Mouse (Mus musculus): ENCODE results near the gene Foxd4. TPM values are rescaled to one million over a fixed set of nuclear protein-coding genes. Genes with fewer than 3 reads are reported as not detected.

The Foxd4 gene
- polyA plus RNA-seq, 1 experiment from 2014 or later: 0.14 TPM

GRCm38 (mm10) chr19:24902256-24902655 is 1.3 kb upstream of the Foxd4 start:
- Histone ChIP-seq H3K27me3 (ENCODE audit: control insufficient read depth, insufficient read depth, low read length) (peaks cover 49% of the 10 kb centered on the region), H3K27ac (ENCODE audit: low read depth, low read length) (no peak overlapping the region)

GRCm38 (mm10) chr19:24901666-24902065 is 669 bp upstream of the Foxd4 start:
- H3K4me1 ChIP-seq (replicated peaks; ENCODE audit: control insufficient read depth, insufficient read depth, low read length): peaks cover 7% of the 10 kb centered on the region
- H3K4me3 ChIP-seq (ENCODE audit: low read depth, low read length): no peak overlapping the region
- DNase-seq (ENCODE audit: low spot score) (peak; percentile 26), ATAC-seq (ENCODE audit: low FRiP score) (no peak)
- H3K9me3 ChIP-seq (ENCODE audit: control insufficient read depth, low read length): no peaks in the 10 kb centered on the region
- no peak overlapping the region for H3K4me2 ChIP-seq (replicated peaks; ENCODE audit: low read depth, low read length)
- H3K36me3 ChIP-seq (ENCODE audit: control insufficient read depth, insufficient read depth, low read length): no peaks in the 10 kb centered on the region
- H3K27me3 ChIP-seq (ENCODE audit: control insufficient read depth, insufficient read depth, low read length): peaks cover 55% of the 10 kb centered on the region
- H3K9ac ChIP-seq (ENCODE audit: low read depth, low read length): no peak overlapping the region
- no peak overlapping the region for H3K27ac ChIP-seq (ENCODE audit: low read depth, low read length)
- 10% methylated on average over 3 of the region's 3 CpGs for WGBS

More at GRCm38 (mm10) chr19:24902256-24902655, 1.3 kb upstream of the Foxd4 start:
- ATAC-seq (ENCODE audit: low FRiP score) (no peak), DNase-seq (ENCODE audit: low spot score) (no peak)
- no peak overlapping the region for H3K4me3 ChIP-seq (ENCODE audit: low read depth, low read length)
- H3K9ac ChIP-seq (ENCODE audit: low read depth, low read length): no peak overlapping the region
- no peaks in the 10 kb centered on the region for H3K9me3 ChIP-seq (ENCODE audit: control insufficient read depth, low read length)
- H3K4me2 ChIP-seq (replicated peaks; ENCODE audit: low read depth, low read length): no peak overlapping the region
- H3K36me3 ChIP-seq (ENCODE audit: control insufficient read depth, insufficient read depth, low read length): no peaks in the 10 kb centered on the region
- 0% methylated on average over 2 of the region's 2 CpGs for WGBS
- H3K4me1 ChIP-seq (replicated peaks; ENCODE audit: control insufficient read depth, insufficient read depth, low read length): peaks cover 7% of the 10 kb centered on the region

- Histone ChIP-seq H3K27me3 (ENCODE audit: control insufficient read depth, insufficient read depth, low read length) (peaks cover 61% of the 10 kb centered on the region), H3K9me3 (ENCODE audit: control insufficient read depth, low read length) (no peaks in the 10 kb centered on the region), H3K36me3 (ENCODE audit: control insufficient read depth, insufficient read depth, low read length) (no peaks in the 10 kb centered on the region), H3K9ac (ENCODE audit: low read depth, low read length) (no peak overlapping the region), H3K4me3 (ENCODE audit: low read depth, low read length) (peak overlapping the region; percentile 26), H3K4me2 (replicated peaks; ENCODE audit: low read depth, low read length) (peak overlapping the region; percentile 46), H3K27ac (ENCODE audit: low read depth, low read length) (no peak overlapping the region), H3K4me1 (replicated peaks; ENCODE audit: control insufficient read depth, insufficient read depth, low read length) (peaks cover 7% of the 10 kb centered on the region)
- ATAC-seq (ENCODE audit: low FRiP score): peak; percentile 43
- under 1% methylated on average over 83 of the region's 84 CpGs for WGBS
- peak; percentile 70 for DNase-seq (ENCODE audit: low spot score)
Measured at GRCm38 (mm10) chr19:24899578-24900544, 1.1 kb downstream of the Foxd4 start.

- H3K4me1 ChIP-seq (replicated peaks; ENCODE audit: control insufficient read depth, insufficient read depth, low read length): peaks cover 7% of the 10 kb centered on the region
- H3K36me3 ChIP-seq (ENCODE audit: control insufficient read depth, insufficient read depth, low read length): no peaks in the 10 kb centered on the region
- peak overlapping the region; percentile 46 for H3K4me2 ChIP-seq (replicated peaks; ENCODE audit: low read depth, low read length)
- DNase-seq (ENCODE audit: low spot score) (peak; percentile 67), ATAC-seq (ENCODE audit: low FRiP score) (no peak)
- H3K27me3 ChIP-seq (ENCODE audit: control insufficient read depth, insufficient read depth, low read length): peaks cover 61% of the 10 kb centered on the region
- no peak overlapping the region for H3K27ac ChIP-seq (ENCODE audit: low read depth, low read length)
- 3% methylated on average over 34 of the region's 34 CpGs for WGBS
- peak overlapping the region; percentile 26 for H3K4me3 ChIP-seq (ENCODE audit: low read depth, low read length)
- no peaks in the 10 kb centered on the region for H3K9me3 ChIP-seq (ENCODE audit: control insufficient read depth, low read length)
- no peak overlapping the region for H3K9ac ChIP-seq (ENCODE audit: low read depth, low read length)
Measured at GRCm38 (mm10) chr19:24898737-24899577, 2.0 kb downstream of the Foxd4 start.

GRCm38 (mm10) chr19:24897896-24898736 is 2.9 kb downstream of the Foxd4 start:
- H3K9ac ChIP-seq (ENCODE audit: low read depth, low read length): no peak overlapping the region
- H3K27ac ChIP-seq (ENCODE audit: low read depth, low read length): no peak overlapping the region
- ATAC-seq (ENCODE audit: low FRiP score) (no peak), DNase-seq (ENCODE audit: low spot score) (peak; percentile 51)
- no peaks in the 10 kb centered on the region for H3K9me3 ChIP-seq (ENCODE audit: control insufficient read depth, low read length)
- no peaks in the 10 kb centered on the region for H3K36me3 ChIP-seq (ENCODE audit: control insufficient read depth, insufficient read depth, low read length)
- peaks cover 59% of the 10 kb centered on the region for H3K27me3 ChIP-seq (ENCODE audit: control insufficient read depth, insufficient read depth, low read length)
- H3K4me2 ChIP-seq (replicated peaks; ENCODE audit: low read depth, low read length): peak overlapping the region; percentile 4; the same call in 1 of the 2 replicates
- H3K4me3 ChIP-seq (ENCODE audit: low read depth, low read length): no peak overlapping the region
- 2% methylated on average over 20 of the region's 20 CpGs for WGBS
- peaks cover 7% of the 10 kb centered on the region for H3K4me1 ChIP-seq (replicated peaks; ENCODE audit: control insufficient read depth, insufficient read depth, low read length)

- H3K36me3 ChIP-seq (ENCODE audit: control insufficient read depth, insufficient read depth, low read length): no peaks in the 10 kb centered on the region
- peaks cover 7% of the 10 kb centered on the region for H3K4me1 ChIP-seq (replicated peaks; ENCODE audit: control insufficient read depth, insufficient read depth, low read length)
- no peaks in the 10 kb centered on the region for H3K9me3 ChIP-seq (ENCODE audit: control insufficient read depth, low read length)
- no peak for ATAC-seq (ENCODE audit: low FRiP score)
- no peak overlapping the region for H3K27ac ChIP-seq (ENCODE audit: low read depth, low read length)
- H3K27me3 ChIP-seq (ENCODE audit: control insufficient read depth, insufficient read depth, low read length): peaks cover 52% of the 10 kb centered on the region
- H3K9ac ChIP-seq (ENCODE audit: low read depth, low read length): no peak overlapping the region
- 2% methylated on average over 57 of the region's 57 CpGs for WGBS
- peak overlapping the region; percentile 4; the same call in 1 of the 2 replicates for H3K4me2 ChIP-seq (replicated peaks; ENCODE audit: low read depth, low read length)
- H3K4me3 ChIP-seq (ENCODE audit: low read depth, low read length): peak overlapping the region; percentile 20; the same call in 1 of the 2 replicates
- DNase-seq (ENCODE audit: low spot score): peak; percentile 62
Measured at GRCm38 (mm10) chr19:24897006-24897895, 3.7 kb downstream of the Foxd4 start.

GRCm38 (mm10) chr19:24896536-24896935 is 4.5 kb downstream of the Foxd4 start:
- H3K27me3 ChIP-seq (ENCODE audit: control insufficient read depth, insufficient read depth, low read length): peaks cover 45% of the 10 kb centered on the region
- H3K36me3 ChIP-seq (ENCODE audit: control insufficient read depth, insufficient read depth, low read length): no peaks in the 10 kb centered on the region
- no peak overlapping the region for H3K4me2 ChIP-seq (replicated peaks; ENCODE audit: low read depth, low read length)
- no peak overlapping the region for H3K9ac ChIP-seq (ENCODE audit: low read depth, low read length)
- DNase-seq (ENCODE audit: low spot score): peak; percentile 16
- no peak for ATAC-seq (ENCODE audit: low FRiP score)
- H3K4me3 ChIP-seq (ENCODE audit: low read depth, low read length): no peak overlapping the region
- 13% methylated on average over 4 of the region's 4 CpGs for WGBS
- peaks cover 7% of the 10 kb centered on the region for H3K4me1 ChIP-seq (replicated peaks; ENCODE audit: control insufficient read depth, insufficient read depth, low read length)
- no peak overlapping the region for H3K27ac ChIP-seq (ENCODE audit: low read depth, low read length)
- H3K9me3 ChIP-seq (ENCODE audit: control insufficient read depth, low read length): no peaks in the 10 kb centered on the region
